Mouse (Mus musculus) forebrain, embryonic 14.5 days (tissue): ENCODE data around the gene Ooep. TPM values are rescaled to one million over a fixed set of nuclear protein-coding genes. Genes with fewer than 3 reads are reported as not detected.

Source experiments
- ATAC-seq: fragments of 200-750 bp; cut with Nextera tagmentation; 2 replicates; pipeline ENCODE4 v1.8.0; 2017; ENCODE audit warnings: mild to moderate bottlenecking, moderate library complexity
- DNase-seq: peaks from one replicate; pipeline ENCODE4 v3.0.0-alpha.2; 2015; ENCODE audit warnings: low spot score
- H3K27ac ChIP-seq: fragments of 300-500 bp; sonication (generic); 2 replicates; pipeline ENCODE4 v1.5.1; 2014; ENCODE audit warnings: low read depth, mild to moderate bottlenecking, control low read depth, low read length, moderate library complexity
- H3K27me3 ChIP-seq: fragments of 300-500 bp; sonication (generic); replicated peaks from 2 replicates; pipeline ENCODE4 v1.6.1; 2014; ENCODE audit warnings: low read length, control low read depth, mixed read lengths; ENCODE audit not compliant: control insufficient read depth, insufficient read depth
- H3K36me3 ChIP-seq: fragments of 300-500 bp; sonication (generic); 2 replicates; pipeline ENCODE4 v1.6.1; 2014; ENCODE audit warnings: low read length, control low read depth; ENCODE audit not compliant: control insufficient read depth, insufficient read depth
- H3K4me1 ChIP-seq: fragments of 300-500 bp; sonication (generic); 2 replicates; pipeline ENCODE4 v1.6.1; 2014; ENCODE audit warnings: antibody characterized with exemption, low read length, control low read depth; ENCODE audit not compliant: control insufficient read depth, insufficient read depth
- H3K4me2 ChIP-seq: fragments of 300-500 bp; sonication (generic); 2 replicates; pipeline ENCODE4 v1.6.1; 2014; ENCODE audit warnings: mild to moderate bottlenecking, control low read depth, low read length
- H3K4me3 ChIP-seq: fragments of 300-500 bp; sonication (generic); 2 replicates; pipeline ENCODE4 v1.5.1; 2014; ENCODE audit warnings: low read depth, low read length, control low read depth
- H3K9ac ChIP-seq: fragments of 300-500 bp; sonication (generic); 2 replicates; pipeline ENCODE4 v1.6.1; 2014; ENCODE audit warnings: mild to moderate bottlenecking, low read length, control low read depth, moderate library complexity
- H3K9me3 ChIP-seq: fragments of 300-500 bp; sonication (generic); replicated peaks from 2 replicates; pipeline ENCODE4 v1.6.1; 2016; ENCODE audit warnings: low read length, control low read depth, mixed read lengths; ENCODE audit not compliant: control insufficient read depth
- WGBS: fragments of 180-500 bp; shearing (Covaris S2); extraction: QIAGEN DNeasy Blood & Tissue Kit; methylation state at CpG from one replicate; pipeline ENCODE4 v1.1.7; 2014; 5-methylcytosine and 5-hydroxymethylcytosine counted together
- polyA plus RNA-seq: library from polyadenylated mRNA; unstranded; fragments of >200 nt; fragmentation: Nextera tagmentation; extraction: Ambion mirVana; gene quantifications from 2 replicates; pipeline ENCODE4 v1.2.1, GENCODE M21; 2014

Ooep gene
- 5.6 and 7.3 TPM in 2 replicates for polyA plus RNA-seq

DNA sequence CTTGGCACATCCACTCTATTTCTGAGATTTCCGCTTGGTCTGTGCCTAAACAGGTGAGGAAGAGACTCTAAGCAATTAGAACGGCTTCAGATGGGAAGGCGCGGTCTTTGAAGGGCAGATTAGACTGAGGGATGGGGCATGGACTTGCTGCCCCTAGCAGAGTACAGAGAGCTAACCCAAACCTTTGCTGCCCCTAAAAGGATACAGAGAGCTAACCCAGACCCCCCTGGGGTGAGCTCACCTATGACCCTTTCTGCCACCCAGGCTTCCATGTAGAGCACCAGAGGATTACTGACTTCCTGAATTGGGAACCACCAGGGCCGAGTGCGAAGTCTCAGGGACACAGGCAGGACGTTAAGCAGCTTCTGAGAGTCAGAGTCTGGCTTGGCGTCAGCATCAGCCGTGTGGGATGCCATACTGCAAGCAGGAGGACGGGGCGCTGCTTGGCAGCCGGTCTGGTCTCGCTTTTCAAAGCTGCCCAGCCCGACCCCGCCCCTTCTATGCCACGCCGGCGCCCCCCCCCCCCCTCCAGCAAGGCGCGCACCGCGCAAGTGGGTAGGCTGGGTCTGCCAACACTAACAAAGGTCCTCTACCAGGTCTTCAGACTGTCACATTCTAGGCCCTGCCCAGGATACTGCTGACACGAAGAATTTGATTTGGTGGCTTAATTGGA is at the start of gene Ooep:
Gene Ooep, minus strand, starts transcription at position 613 of the 673 bp plus-strand sequence.
- no peaks in the 10 kb centered on the region; the same call in none of the 2 replicates for H3K4me1 ChIP-seq
- H3K27ac ChIP-seq, result no peak within 1 kb of the TSS
- no peaks in the 10 kb centered on the region for H3K36me3 ChIP-seq
- H3K9me3 ChIP-seq, result no peaks in the 10 kb centered on the region
- no peaks in the 10 kb centered on the region for H3K27me3 ChIP-seq
- peak within 1 kb of the TSS; percentile 27 for H3K4me3 ChIP-seq
- peak within 1 kb of the TSS; percentile 66 for H3K4me2 ChIP-seq
- WGBS, result 1% methylated on average over 21 of the region's 23 CpGs
- peak within 1 kb of the TSS; percentile 58 for H3K9ac ChIP-seq
- ATAC-seq (peak; percentile 95), DNase-seq (peak; percentile 86)

DNA sequence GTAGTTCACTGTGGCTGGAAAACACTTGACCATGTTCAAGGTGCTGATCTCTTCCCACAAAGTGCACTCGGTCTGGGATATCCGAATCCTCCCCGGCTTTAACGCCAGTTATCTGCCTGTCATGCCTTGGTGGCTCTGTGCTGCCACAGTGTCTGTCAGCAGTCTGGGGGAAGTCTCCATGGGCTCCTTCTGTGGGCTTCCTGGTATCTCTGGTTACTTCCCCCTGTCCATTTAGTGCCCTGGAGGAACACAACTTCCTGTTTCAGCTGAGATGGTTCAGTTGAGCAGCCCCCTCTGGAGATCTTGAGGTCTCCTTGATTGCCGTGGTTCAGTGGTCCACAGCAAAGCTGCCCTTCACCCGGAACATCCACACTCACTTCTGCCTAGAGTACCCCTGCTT is 49.7 kb upstream of the Ooep start:
- Histone ChIP-seq H3K4me3 (no peak overlapping the region), H3K4me1 (no peaks in the 10 kb centered on the region), H3K36me3 (no peaks in the 10 kb centered on the region), H3K27me3 (no peaks in the 10 kb centered on the region), H3K9ac (no peak overlapping the region), H3K4me2 (no peak overlapping the region), H3K27ac (no peak overlapping the region), H3K9me3 (no peaks in the 10 kb centered on the region)
- 92% methylated on average over 6 of the region's 6 CpGs for WGBS
- DNase-seq, result no peak
- ATAC-seq, result no peak

DNA sequence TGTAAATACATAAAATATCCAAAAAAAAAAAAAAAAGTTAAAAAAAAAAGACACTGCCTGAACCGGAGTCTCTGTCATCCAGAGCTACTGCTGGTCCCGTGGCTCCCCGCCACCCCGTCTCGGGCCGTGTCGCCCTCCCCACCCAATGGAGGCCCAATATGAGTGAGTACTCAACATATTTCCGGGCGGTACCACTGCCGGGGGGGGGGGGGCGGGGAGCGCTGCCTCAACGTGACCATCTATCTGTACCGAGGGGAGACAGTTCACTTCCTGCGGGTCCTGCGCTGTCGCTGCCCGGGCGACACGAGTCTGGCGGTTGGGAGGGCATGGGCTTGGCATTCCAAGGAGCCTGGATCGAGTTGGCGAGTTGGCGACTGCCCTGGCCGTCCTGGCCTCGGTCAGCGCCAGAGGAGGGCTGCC is 48.8 kb upstream of the Ooep start:
- Histone ChIP-seq H3K9ac (peak overlapping the region; percentile 25; the same call in 1 of the 2 replicates), H3K27ac (no peak overlapping the region), H3K36me3 (no peaks in the 10 kb centered on the region), H3K4me2 (peak overlapping the region; percentile 49), H3K27me3 (no peaks in the 10 kb centered on the region), H3K4me1 (no peaks in the 10 kb centered on the region), H3K4me3 (peak overlapping the region; percentile 17), H3K9me3 (no peaks in the 10 kb centered on the region)
- 36% methylated on average over 27 of the region's 27 CpGs for WGBS
- ATAC-seq, result no peak
- no peak for DNase-seq

DNA sequence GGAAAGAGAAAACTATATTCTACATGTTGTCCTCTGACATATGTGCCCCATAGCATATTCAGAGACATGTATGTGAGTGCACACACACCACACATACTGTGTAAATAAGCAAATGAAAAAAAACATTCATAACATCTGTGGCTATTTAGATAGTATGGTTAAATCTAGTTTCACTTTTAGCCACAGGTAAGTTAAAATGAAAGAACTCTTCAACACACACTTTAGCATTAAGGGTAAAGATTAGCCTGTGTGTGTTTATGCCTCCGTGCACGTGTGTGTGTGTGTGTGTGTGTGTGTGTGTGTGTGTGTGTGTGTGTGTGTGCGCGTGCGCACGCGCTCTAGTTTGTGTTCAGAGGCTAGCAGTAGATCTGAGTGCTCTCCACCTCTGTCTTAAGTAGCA is 23.1 kb upstream of the Ooep start:
- Histone ChIP-seq H3K4me2 (no peak overlapping the region), H3K4me1 (no peaks in the 10 kb centered on the region), H3K36me3 (no peaks in the 10 kb centered on the region), H3K4me3 (no peak overlapping the region), H3K9ac (no peak overlapping the region), H3K27ac (no peak overlapping the region), H3K9me3 (no peaks in the 10 kb centered on the region), H3K27me3 (peaks cover 13% of the 10 kb centered on the region)
- 90% methylated on average over 7 of the region's 7 CpGs for WGBS
- ATAC-seq (no peak), DNase-seq (no peak)

DNA sequence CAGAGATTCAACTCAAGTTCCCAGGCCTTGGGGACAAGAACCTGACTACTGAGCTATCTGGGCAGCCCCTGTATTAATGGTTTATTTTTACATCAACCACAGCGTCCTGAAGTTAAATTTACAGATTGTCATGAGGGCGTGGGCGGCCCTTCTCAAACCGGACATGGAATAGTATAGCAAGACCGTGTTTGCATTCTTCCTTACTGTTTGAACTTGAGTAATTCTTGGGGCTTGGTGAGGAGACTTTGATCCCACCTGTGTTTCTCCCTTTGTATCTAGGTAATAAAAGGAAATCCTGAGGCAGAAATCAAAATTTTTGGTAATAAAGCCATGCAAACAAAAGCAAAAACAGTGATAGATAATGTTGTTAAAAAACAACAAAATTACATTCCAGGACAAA is 22.0 kb upstream of the Ooep start:
- peaks cover 23% of the 10 kb centered on the region for H3K27me3 ChIP-seq
- H3K9me3 ChIP-seq, result no peaks in the 10 kb centered on the region
- H3K4me3 ChIP-seq, result no peak overlapping the region
- H3K9ac ChIP-seq, result no peak overlapping the region
- DNase-seq, result no peak
- no peak overlapping the region for H3K4me2 ChIP-seq
- H3K4me1 ChIP-seq, result peaks cover 4% of the 10 kb centered on the region
- WGBS, result 91% methylated on average over 5 of the region's 5 CpGs
- H3K27ac ChIP-seq, result no peak overlapping the region
- H3K36me3 ChIP-seq, result no peaks in the 10 kb centered on the region
- no peak for ATAC-seq

DNA sequence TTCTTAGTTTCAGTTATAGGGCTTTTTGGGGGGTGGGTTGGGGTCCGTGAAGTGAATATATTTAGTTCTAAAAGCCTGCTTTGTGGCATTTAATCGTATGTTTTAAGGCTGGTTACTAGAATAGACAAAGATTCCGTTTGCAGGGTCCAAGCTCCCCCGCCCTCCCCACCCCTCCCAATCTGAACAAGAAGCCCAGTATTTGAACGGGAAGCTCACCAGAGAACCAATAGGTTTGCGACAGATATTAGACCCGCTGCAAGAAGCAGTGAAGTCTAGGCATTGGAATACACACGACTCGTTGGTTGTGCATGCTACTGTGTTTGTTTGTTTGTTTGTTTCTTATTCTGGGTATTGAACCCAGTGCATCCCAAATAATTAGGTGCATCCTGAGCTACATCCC is 18.0 kb upstream of the Ooep start:
- H3K36me3 ChIP-seq, result no peaks in the 10 kb centered on the region
- ATAC-seq (no peak), DNase-seq (no peak)
- H3K27ac ChIP-seq, result no peak overlapping the region
- H3K27me3 ChIP-seq, result peaks cover 45% of the 10 kb centered on the region
- peak overlapping the region; percentile 37; the same call in 1 of the 2 replicates for H3K4me3 ChIP-seq
- WGBS, result 70% methylated on average over 9 of the region's 9 CpGs
- no peak overlapping the region for H3K9ac ChIP-seq
- no peaks in the 10 kb centered on the region for H3K9me3 ChIP-seq
- peaks cover 4% of the 10 kb centered on the region for H3K4me1 ChIP-seq
- H3K4me2 ChIP-seq, result no peak overlapping the region; the same call in 1 of the 2 replicates

DNA sequence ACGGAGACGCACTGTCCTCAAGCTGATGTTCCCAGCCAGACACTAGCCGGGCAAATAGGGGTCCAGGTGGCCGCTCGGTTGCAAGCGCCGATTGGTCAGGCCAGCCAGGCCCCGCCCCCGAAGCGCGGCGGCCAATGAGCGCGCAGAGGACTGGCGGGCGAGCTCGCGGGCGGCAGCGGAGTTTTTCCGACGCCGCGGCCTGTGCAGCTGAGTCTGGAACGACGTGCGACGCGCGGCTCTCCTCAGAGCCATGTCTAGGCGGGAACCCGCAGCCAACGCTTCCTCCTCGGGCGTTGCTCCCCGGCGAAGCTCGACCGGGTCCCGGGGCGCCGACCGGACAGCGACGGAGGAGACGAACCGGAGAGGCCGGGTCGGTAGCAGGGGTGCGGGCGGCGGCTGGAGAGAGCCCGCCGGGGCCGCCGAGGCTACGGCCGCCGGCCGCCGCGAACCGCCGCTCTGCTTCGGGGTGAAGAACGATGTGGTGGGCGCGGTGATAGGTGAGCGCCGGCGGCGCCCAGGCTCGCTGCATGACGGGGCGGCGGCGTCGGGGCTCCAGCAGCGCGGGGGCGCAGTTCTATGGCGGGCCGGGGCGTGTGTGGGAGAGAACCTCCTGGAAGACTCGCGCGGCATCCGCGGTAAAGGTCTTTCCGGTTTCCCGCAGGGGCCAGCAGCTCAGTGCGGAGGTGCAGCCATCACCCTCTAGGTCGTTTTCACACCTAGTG is 17.3 kb upstream of the Ooep start, which contains the start of gene Ddx43:
Gene Ddx43, plus strand, starts transcription at position 148 of the 722 bp plus-strand sequence.
- DNase-seq, result peak; percentile 78
- Histone ChIP-seq H3K4me2 (peak within 1 kb of the TSS; percentile 54), H3K27me3 (peaks cover 45% of the 10 kb centered on the region), H3K4me3 (peak within 1 kb of the TSS; percentile 37), H3K36me3 (no peaks in the 10 kb centered on the region), H3K4me1 (peaks cover 4% of the 10 kb centered on the region), H3K9ac (peak within 1 kb of the TSS; percentile 2; the same call in 1 of the 2 replicates), H3K27ac (no peak within 1 kb of the TSS), H3K9me3 (no peaks in the 10 kb centered on the region)
- peak; percentile 98 for ATAC-seq
- 5% methylated on average over 93 of the region's 93 CpGs for WGBS

DNA sequence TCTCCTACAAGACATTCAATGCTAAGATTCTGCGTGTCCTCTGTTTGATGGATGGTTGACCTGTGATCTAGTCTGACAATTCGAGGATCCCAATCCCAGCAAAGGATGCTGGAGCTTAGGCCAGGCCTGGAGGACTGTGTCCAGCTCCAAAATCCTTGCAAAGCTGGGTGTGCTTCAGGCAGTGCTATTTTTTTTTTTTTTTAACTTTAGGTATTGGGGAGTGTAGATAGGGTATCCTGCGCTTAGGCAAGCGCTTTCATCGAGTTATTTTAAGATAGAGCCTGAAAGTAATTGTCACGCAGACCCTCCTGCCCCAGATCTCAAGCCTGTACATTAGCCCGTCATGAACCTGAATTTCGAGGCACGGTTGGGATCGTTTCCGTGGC is 16.7 kb upstream of the Ooep start:
- Histone ChIP-seq H3K4me3 (peak overlapping the region; percentile 37), H3K27me3 (peaks cover 45% of the 10 kb centered on the region), H3K9me3 (no peaks in the 10 kb centered on the region), H3K4me1 (peaks cover 4% of the 10 kb centered on the region), H3K4me2 (peak overlapping the region; percentile 54), H3K9ac (no peak overlapping the region), H3K36me3 (no peaks in the 10 kb centered on the region), H3K27ac (no peak overlapping the region)
- WGBS, result 40% methylated on average over 11 of the region's 11 CpGs
- ATAC-seq (no peak; the same call in 1 of the 2 replicates), DNase-seq (no peak)

DNA sequence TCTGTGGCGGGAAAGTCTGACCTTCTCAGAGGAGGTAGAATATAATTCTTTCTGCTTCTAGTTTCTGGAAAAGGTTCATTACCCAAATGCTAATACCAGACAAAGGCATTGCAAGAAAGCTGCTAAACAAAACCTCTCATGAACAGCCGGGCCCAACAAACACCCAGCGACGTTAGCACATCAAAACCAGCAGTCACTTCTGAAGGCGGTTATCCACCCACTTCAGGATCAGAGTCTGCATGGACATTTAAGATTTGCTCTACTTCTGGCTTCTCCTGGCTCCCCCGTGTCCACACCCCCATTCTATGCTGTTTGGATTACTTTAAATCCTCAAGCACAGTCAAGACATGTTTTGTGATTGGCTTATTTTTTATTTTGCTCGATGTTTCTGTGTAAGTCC is 16.1 kb upstream of the Ooep start:
- no peak overlapping the region for H3K4me3 ChIP-seq
- no peak for ATAC-seq
- no peak overlapping the region for H3K4me2 ChIP-seq
- H3K36me3 ChIP-seq, result no peaks in the 10 kb centered on the region
- no peak overlapping the region for H3K9ac ChIP-seq
- peaks cover 4% of the 10 kb centered on the region for H3K4me1 ChIP-seq
- H3K9me3 ChIP-seq, result no peaks in the 10 kb centered on the region
- peaks cover 45% of the 10 kb centered on the region for H3K27me3 ChIP-seq
- DNase-seq, result no peak
- H3K27ac ChIP-seq, result no peak overlapping the region
- WGBS, result 65% methylated on average over 7 of the region's 7 CpGs
